Mouse (Mus musculus) cerebellum, adult 2 months (tissue): ENCODE results near the gene Manf.

Experiments used
- CTCF ChIP-seq: fragments of 200-500 bp; IDR thresholded peaks from 2 replicates; pipeline ENCODE4 v1.5.1; 2011; ENCODE audit warnings: low read depth, mild to moderate bottlenecking, control low read depth, low read length, moderate library complexity, borderline replicate concordance; ENCODE audit not compliant: insufficient read depth
- POLR2A ChIP-seq: fragments of 200-500 bp; IDR thresholded peaks from 2 replicates; pipeline ENCODE4 v1.6.1; 2011; ENCODE audit warnings: low read length, control low read depth, borderline replicate concordance; ENCODE audit not compliant: insufficient read depth

DNA sequence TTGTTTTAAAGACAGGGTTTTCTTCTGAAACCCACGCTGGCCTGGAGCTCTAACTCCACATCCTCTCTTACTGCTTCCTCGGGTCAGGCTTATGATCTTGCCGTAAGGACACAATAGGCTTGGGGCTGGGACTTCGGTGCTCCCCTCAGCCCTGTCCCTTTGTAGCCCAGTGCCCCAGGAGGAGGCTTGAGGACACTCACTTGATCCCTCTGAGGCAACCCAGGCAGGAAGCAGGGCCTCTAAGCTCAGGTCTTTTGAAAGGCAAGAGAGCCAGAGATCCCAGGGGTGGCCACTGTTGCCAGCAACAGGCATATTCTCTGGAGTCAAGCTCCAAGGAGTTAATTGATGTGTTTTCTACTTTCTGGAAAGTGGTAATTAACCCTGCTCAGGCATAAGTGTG is 12.3 kb downstream of the Manf start:
- TF ChIP-seq CTCF (no peak), POLR2A (no peak)
